Mouse (Mus musculus): Measurements from ENCODE around the gene Gpr39. TPM values are rescaled to one million over a fixed set of nuclear protein-coding genes. Genes with fewer than 3 reads are reported as not detected.

The Gpr39 gene
- polyA plus RNA-seq, 1 experiment, result 7.6 TPM

DNA sequence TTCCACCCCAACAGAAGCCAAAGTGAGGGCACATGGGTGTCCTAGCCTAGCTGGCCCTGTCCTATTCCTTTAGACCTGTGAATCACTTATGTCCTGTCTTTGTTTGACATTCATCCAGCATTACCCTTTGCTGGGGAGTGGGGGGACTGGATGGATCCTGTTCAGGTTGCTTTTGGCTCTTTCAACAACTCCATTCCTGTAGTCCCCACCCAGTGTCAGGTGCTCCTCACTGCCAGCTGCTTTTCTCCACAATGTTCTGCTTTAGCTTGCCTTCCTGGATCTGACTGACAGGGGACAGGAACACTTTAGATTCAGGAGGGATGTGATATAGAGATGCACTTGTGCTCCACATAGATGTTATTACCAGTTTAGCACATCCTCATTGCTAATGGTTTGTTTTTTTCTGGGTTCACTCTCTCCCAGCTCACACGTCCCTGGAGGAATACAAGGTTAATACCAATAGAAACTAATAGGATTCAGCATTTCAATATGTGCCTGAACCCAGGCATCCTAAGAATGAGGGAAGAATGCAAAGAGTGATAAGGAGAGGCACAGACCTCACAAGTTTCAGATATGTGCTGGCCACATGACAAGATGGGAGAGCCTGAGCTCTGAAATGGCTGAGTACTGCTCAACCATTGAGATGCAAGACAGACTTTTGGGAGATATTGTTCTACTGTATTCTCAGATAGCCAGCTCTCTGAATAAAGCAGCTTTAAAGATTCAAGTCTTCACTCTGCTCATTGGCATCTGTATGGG, 23.8 kb upstream of the Gpr39 start:
- H3K36me3 ChIP-seq (ENCODE audit: control insufficient read depth, insufficient read depth), result no peaks in the 10 kb centered on the region
- no peaks in the 10 kb centered on the region for H3K27me3 ChIP-seq (ENCODE audit: control insufficient read depth, insufficient read depth, insufficient read length)
- H3K79me3 ChIP-seq (ENCODE audit: low read depth), result no peaks in the 10 kb centered on the region
- no peak overlapping the region for H3ac ChIP-seq (ENCODE audit: control insufficient read depth, insufficient read length, low read depth)
- H3K79me2 ChIP-seq (ENCODE audit: control insufficient read depth, insufficient read depth), result no peaks in the 10 kb centered on the region
- H3K4me3 ChIP-seq (ENCODE audit: insufficient read depth, poor library complexity, severe bottlenecking), result no peak overlapping the region
- TF ChIP-seq CTCF (IDR thresholded peaks at IDR 0.05; ENCODE audit: control insufficient read depth, insufficient read depth, insufficient read length), result no peak
- TF ChIP-seq USF1 (IDR thresholded peaks at IDR 0.05; ENCODE audit: low read depth), result no peak
- no peak for TF ChIP-seq FOSL1 (IDR thresholded peaks at IDR 0.05; ENCODE audit: insufficient read depth, low read length, poor library complexity, severe bottlenecking)
- no peak for TF ChIP-seq MYOG (IDR thresholded peaks at IDR 0.05; ENCODE audit: control insufficient read depth, extremely low read depth, insufficient read length)
- no peak for TF ChIP-seq CEBPB (IDR thresholded peaks at IDR 0.05; ENCODE audit: low read depth)
- TF ChIP-seq MAX (IDR thresholded peaks at IDR 0.05), result no peak
- TF ChIP-seq MYOD1 (IDR thresholded peaks at IDR 0.05; ENCODE audit: control insufficient read depth, insufficient read length, low read depth), result no peak

DNA sequence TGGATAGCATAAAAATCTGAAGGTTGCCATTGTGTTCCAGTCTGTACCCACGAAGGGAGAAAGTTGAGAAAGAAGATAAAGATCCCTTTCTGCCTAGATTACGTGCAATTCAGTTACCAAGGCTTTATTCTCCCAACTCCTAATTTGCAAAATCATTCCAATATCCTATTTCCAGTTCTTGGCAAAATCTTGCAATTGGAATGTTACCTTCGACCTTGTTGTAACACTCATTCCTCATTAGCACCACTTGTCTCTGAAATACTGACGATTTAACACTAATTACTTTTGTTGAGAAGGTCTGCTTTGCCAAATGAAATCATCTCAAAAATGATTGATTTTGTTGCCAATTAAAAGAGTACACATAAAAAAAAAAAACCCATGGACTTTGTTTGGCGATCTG, 19.4 kb upstream of the Gpr39 start:
- Histone ChIP-seq H3K36me3 (ENCODE audit: control insufficient read depth, insufficient read depth) (no peaks in the 10 kb centered on the region), H3K79me2 (ENCODE audit: control insufficient read depth, insufficient read depth) (no peaks in the 10 kb centered on the region), H3K79me3 (ENCODE audit: low read depth) (no peaks in the 10 kb centered on the region), H3ac (ENCODE audit: control insufficient read depth, insufficient read length, low read depth) (no peak overlapping the region), H3K27me3 (ENCODE audit: control insufficient read depth, insufficient read depth, insufficient read length) (no peaks in the 10 kb centered on the region), H3K4me3 (ENCODE audit: insufficient read depth, poor library complexity, severe bottlenecking) (no peak overlapping the region)
- no peak for TF ChIP-seq MYOG (IDR thresholded peaks at IDR 0.05; ENCODE audit: control insufficient read depth, extremely low read depth, insufficient read length)
- TF ChIP-seq MYOD1 (IDR thresholded peaks at IDR 0.05; ENCODE audit: control insufficient read depth, insufficient read length, low read depth), result no peak
- no peak for TF ChIP-seq USF1 (IDR thresholded peaks at IDR 0.05; ENCODE audit: low read depth)
- TF ChIP-seq FOSL1 (IDR thresholded peaks at IDR 0.05; ENCODE audit: insufficient read depth, low read length, poor library complexity, severe bottlenecking), result no peak
- TF ChIP-seq CTCF (IDR thresholded peaks at IDR 0.05; ENCODE audit: control insufficient read depth, insufficient read depth, insufficient read length), result no peak
- no peak for TF ChIP-seq CEBPB (IDR thresholded peaks at IDR 0.05; ENCODE audit: low read depth)
- no peak for TF ChIP-seq MAX (IDR thresholded peaks at IDR 0.05)

DNA sequence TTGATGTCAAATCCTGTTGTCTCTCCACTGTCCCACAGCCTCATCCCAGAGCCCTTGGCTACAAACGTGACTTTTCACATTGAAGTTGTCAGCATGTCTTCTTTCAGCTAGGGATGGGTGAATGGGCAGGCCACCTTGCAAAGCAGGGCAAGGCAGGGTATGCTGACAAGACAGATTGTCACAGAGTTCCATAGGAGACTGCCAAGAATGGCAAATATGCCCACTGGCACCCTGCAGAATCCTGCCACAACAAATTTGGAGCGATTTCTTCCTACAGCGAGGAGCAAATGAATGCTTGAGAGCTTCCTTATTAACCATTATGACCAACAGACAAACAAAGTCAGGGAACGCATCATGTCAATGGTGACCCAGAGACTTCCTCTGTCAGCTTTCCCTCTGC, 16.6 kb upstream of the Gpr39 start:
- H3K4me3 ChIP-seq (ENCODE audit: insufficient read depth, poor library complexity, severe bottlenecking), result no peak overlapping the region
- no peaks in the 10 kb centered on the region for H3K79me3 ChIP-seq (ENCODE audit: low read depth)
- H3ac ChIP-seq (ENCODE audit: control insufficient read depth, insufficient read length, low read depth), result no peak overlapping the region
- no peaks in the 10 kb centered on the region for H3K79me2 ChIP-seq (ENCODE audit: control insufficient read depth, insufficient read depth)
- no peak for TF ChIP-seq MAX (IDR thresholded peaks at IDR 0.05)
- H3K27me3 ChIP-seq (ENCODE audit: control insufficient read depth, insufficient read depth, insufficient read length), result no peaks in the 10 kb centered on the region
- H3K36me3 ChIP-seq (ENCODE audit: control insufficient read depth, insufficient read depth), result no peaks in the 10 kb centered on the region

DNA sequence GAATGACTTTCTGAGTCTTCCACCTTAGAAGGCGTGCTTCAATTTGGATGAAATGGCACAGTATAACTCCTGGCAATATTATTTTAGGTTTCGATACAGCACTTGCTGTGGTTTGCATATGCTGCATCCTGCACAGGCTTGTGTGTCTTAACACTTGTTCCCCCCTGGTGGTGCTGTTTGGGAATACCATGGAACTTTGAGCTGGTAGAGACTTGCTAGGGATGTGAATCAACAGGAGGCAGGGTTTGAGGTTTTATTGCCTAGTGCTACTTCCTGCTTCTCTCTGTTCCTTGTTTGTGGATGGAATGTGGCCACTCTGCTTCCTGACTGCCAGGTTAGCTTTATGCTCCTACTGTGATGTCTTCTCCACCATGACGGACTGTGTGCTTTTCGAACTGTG, 15.9 kb upstream of the Gpr39 start:
- peaks cover under 1% of the 10 kb centered on the region for H3K36me3 ChIP-seq (ENCODE audit: control insufficient read depth, insufficient read depth)
- no peak overlapping the region for H3K4me3 ChIP-seq (ENCODE audit: insufficient read depth, poor library complexity, severe bottlenecking)
- H3ac ChIP-seq (ENCODE audit: control insufficient read depth, insufficient read length, low read depth), result no peak overlapping the region
- H3K79me2 ChIP-seq (ENCODE audit: control insufficient read depth, insufficient read depth), result no peaks in the 10 kb centered on the region
- no peaks in the 10 kb centered on the region for H3K27me3 ChIP-seq (ENCODE audit: control insufficient read depth, insufficient read depth, insufficient read length)
- TF ChIP-seq MAX (IDR thresholded peaks at IDR 0.05), result no peak
- TF ChIP-seq MYOD1 (IDR thresholded peaks at IDR 0.05; ENCODE audit: control insufficient read depth, insufficient read length, low read depth), result no peak
- TF ChIP-seq CTCF (IDR thresholded peaks at IDR 0.05; ENCODE audit: control insufficient read depth, insufficient read depth, insufficient read length), result no peak
- no peak for TF ChIP-seq USF1 (IDR thresholded peaks at IDR 0.05; ENCODE audit: low read depth)
- no peak for TF ChIP-seq FOSL1 (IDR thresholded peaks at IDR 0.05; ENCODE audit: insufficient read depth, low read length, poor library complexity, severe bottlenecking)
- no peak for TF ChIP-seq CEBPB (IDR thresholded peaks at IDR 0.05; ENCODE audit: low read depth)
- TF ChIP-seq MYOG (IDR thresholded peaks at IDR 0.05; ENCODE audit: control insufficient read depth, extremely low read depth, insufficient read length), result no peak
- H3K79me3 ChIP-seq (ENCODE audit: low read depth), result no peaks in the 10 kb centered on the region

DNA sequence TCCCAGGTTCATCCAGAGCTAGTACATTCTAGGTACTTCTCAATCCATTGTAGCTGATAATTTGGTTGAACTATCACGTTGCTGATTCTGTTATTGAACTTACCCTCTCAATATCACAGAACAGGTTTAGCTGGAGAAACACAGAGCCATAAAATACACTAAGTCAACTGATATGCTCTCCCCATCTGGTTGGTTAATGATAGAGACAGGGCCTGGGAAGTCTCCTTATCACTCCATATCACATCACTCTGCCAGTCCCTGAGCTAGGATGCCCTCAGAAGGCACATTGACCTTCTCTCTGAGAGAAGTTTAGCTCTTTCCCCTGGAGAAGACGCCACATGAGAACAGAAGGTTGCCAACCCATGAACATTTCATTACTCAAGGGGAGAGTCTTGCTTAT, 14.7 kb upstream of the Gpr39 start:
- no peak overlapping the region for H3K4me3 ChIP-seq (ENCODE audit: insufficient read depth, poor library complexity, severe bottlenecking)
- peaks cover 3% of the 10 kb centered on the region for H3K36me3 ChIP-seq (ENCODE audit: control insufficient read depth, insufficient read depth)
- TF ChIP-seq MYOD1 (IDR thresholded peaks at IDR 0.05; ENCODE audit: control insufficient read depth, insufficient read length, low read depth) (no peak), CTCF (IDR thresholded peaks at IDR 0.05; ENCODE audit: control insufficient read depth, insufficient read depth, insufficient read length) (no peak), MYOG (IDR thresholded peaks at IDR 0.05; ENCODE audit: control insufficient read depth, extremely low read depth, insufficient read length) (no peak), USF1 (IDR thresholded peaks at IDR 0.05; ENCODE audit: low read depth) (no peak), MAX (IDR thresholded peaks at IDR 0.05) (no peak), FOSL1 (IDR thresholded peaks at IDR 0.05; ENCODE audit: insufficient read depth, low read length, poor library complexity, severe bottlenecking) (no peak), CEBPB (IDR thresholded peaks at IDR 0.05; ENCODE audit: low read depth) (no peak)
- H3K27me3 ChIP-seq (ENCODE audit: control insufficient read depth, insufficient read depth, insufficient read length), result no peaks in the 10 kb centered on the region
- no peaks in the 10 kb centered on the region for H3K79me2 ChIP-seq (ENCODE audit: control insufficient read depth, insufficient read depth)
- no peaks in the 10 kb centered on the region for H3K79me3 ChIP-seq (ENCODE audit: low read depth)
- no peak overlapping the region for H3ac ChIP-seq (ENCODE audit: control insufficient read depth, insufficient read length, low read depth)

DNA sequence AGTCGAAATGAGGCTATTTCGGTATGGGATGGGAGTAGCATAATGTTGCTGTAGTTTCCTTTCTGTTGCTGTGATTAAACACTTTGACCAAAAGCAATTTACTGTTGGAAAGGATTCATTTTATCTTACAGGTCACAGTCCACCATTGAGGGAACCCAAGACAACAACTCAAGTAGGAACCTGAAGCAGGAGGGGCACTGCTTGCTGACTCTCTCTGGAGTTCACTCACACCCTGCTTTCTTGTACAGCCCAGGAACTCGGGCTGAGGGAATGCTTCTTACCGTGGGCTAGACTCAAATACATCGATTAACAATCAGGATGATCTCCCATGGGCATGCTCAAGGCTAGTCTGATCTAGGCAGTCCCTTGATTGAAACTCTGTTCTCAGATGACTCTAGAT, 14.1 kb upstream of the Gpr39 start:
- no peaks in the 10 kb centered on the region for H3K79me2 ChIP-seq (ENCODE audit: control insufficient read depth, insufficient read depth)
- H3K27me3 ChIP-seq (ENCODE audit: control insufficient read depth, insufficient read depth, insufficient read length), result no peaks in the 10 kb centered on the region
- H3K4me3 ChIP-seq (ENCODE audit: insufficient read depth, poor library complexity, severe bottlenecking), result no peak overlapping the region
- TF ChIP-seq MYOD1 (IDR thresholded peaks at IDR 0.05; ENCODE audit: control insufficient read depth, insufficient read length, low read depth) (no peak), CTCF (IDR thresholded peaks at IDR 0.05; ENCODE audit: control insufficient read depth, insufficient read depth, insufficient read length) (no peak)
- H3K36me3 ChIP-seq (ENCODE audit: control insufficient read depth, insufficient read depth), result peaks cover 3% of the 10 kb centered on the region
- no peak overlapping the region for H3ac ChIP-seq (ENCODE audit: control insufficient read depth, insufficient read length, low read depth)
- H3K79me3 ChIP-seq (ENCODE audit: low read depth), result no peaks in the 10 kb centered on the region
